Mouse (Mus musculus) hindbrain, embryonic 12.5 days (tissue): ENCODE data around the gene Ube2ql1. TPM values are rescaled to one million over a fixed set of nuclear protein-coding genes. Genes with fewer than 3 reads are reported as not detected.

ENCODE experiments used
- ATAC-seq: fragments of 200-750 bp; cut with Nextera tagmentation; 2 replicates; pipeline ENCODE4 v1.8.0; 2017; ENCODE audit warnings: moderate TSS enrichment; ENCODE audit not compliant: low FRiP score
- H3K27ac ChIP-seq: fragments of 300-500 bp; sonication (generic); 2 replicates; pipeline ENCODE4 v1.5.1; 2016; ENCODE audit warnings: mild to moderate bottlenecking
- H3K27me3 ChIP-seq: fragments of 300-500 bp; sonication (generic); 2 replicates; pipeline ENCODE4 v1.6.1; 2016; ENCODE audit warnings: mild to moderate bottlenecking
- H3K36me3 ChIP-seq: fragments of 300-500 bp; sonication (generic); 2 replicates; pipeline ENCODE4 v1.6.1; 2016; ENCODE audit warnings: mild to moderate bottlenecking
- H3K4me1 ChIP-seq: fragments of 300-500 bp; sonication (generic); 2 replicates; pipeline ENCODE4 v1.6.1; 2016
- H3K4me2 ChIP-seq: fragments of 300-500 bp; sonication (generic); replicated peaks from 2 replicates; pipeline ENCODE4 v1.6.1; 2016; ENCODE audit warnings: mild to moderate bottlenecking
- H3K4me3 ChIP-seq: fragments of 300-500 bp; sonication (generic); 2 replicates; pipeline ENCODE4 v1.5.1; 2016; ENCODE audit warnings: mild to moderate bottlenecking
- H3K9ac ChIP-seq: fragments of 300-500 bp; sonication (generic); 2 replicates; pipeline ENCODE4 v1.6.1; 2016; ENCODE audit warnings: mild to moderate bottlenecking, moderate library complexity
- H3K9me3 ChIP-seq: fragments of 300-500 bp; sonication (generic); replicated peaks from 2 replicates; pipeline ENCODE4 v1.6.1; 2016; ENCODE audit warnings: mild to moderate bottlenecking
- WGBS: fragments of 180-500 bp; shearing (Covaris S2); methylation state at CpG from one replicate; pipeline ENCODE4 v1.1.7; 2016; 5-methylcytosine and 5-hydroxymethylcytosine counted together
- polyA plus RNA-seq: library from polyadenylated mRNA; unstranded; fragments of >200 nt; fragmentation: Nextera tagmentation; extraction: Ambion mirVana; gene quantifications from 2 replicates; pipeline ENCODE4 v1.2.1, GENCODE M21; 2016

The Ube2ql1 gene
- 16.4 and 18.2 TPM in 2 replicates for polyA plus RNA-seq

GRCm38 (mm10) chr13:69739759-69740135 is at the start of gene Ube2ql1:
Gene Ube2ql1 (minus strand): TSS chr13:69739889.
- peak within 1 kb of the TSS; percentile 91 for H3K4me2 ChIP-seq
- WGBS = under 1% methylated on average over 42 of the region's 46 CpGs
- H3K27me3 ChIP-seq = peaks cover 29% of the 10 kb centered on the region
- ATAC-seq = peak; percentile 94
- H3K4me1 ChIP-seq = peaks cover 34% of the 10 kb centered on the region
- H3K4me3 ChIP-seq = peak within 1 kb of the TSS; percentile 80
- H3K9me3 ChIP-seq = no peaks in the 10 kb centered on the region
- no peaks in the 10 kb centered on the region for H3K36me3 ChIP-seq
- H3K27ac ChIP-seq = peak within 1 kb of the TSS; percentile 90
- peak within 1 kb of the TSS; percentile 82 for H3K9ac ChIP-seq

GRCm38 (mm10) chr13:69788704-69789103 is 49.0 kb upstream of the Ube2ql1 start:
- 83% methylated on average over 5 of the region's 5 CpGs for WGBS
- Histone ChIP-seq H3K9me3 (no peaks in the 10 kb centered on the region), H3K27me3 (no peaks in the 10 kb centered on the region), H3K36me3 (no peaks in the 10 kb centered on the region), H3K4me2 (no peak overlapping the region), H3K4me1 (0 out of 2 replicates have a peak, but pooled peaks cover 4% of the 10 kb centered on the region), H3K27ac (no peak overlapping the region), H3K4me3 (no peak overlapping the region), H3K9ac (no peak overlapping the region)
- no peak for ATAC-seq

- no peak overlapping the region for H3K4me2 ChIP-seq
- no peaks in the 10 kb centered on the region for H3K27me3 ChIP-seq
- 91% methylated on average over 19 of the region's 19 CpGs for WGBS
- no peak overlapping the region for H3K9ac ChIP-seq
- no peaks in the 10 kb centered on the region for H3K4me1 ChIP-seq
- no peak for ATAC-seq
- H3K36me3 ChIP-seq = no peaks in the 10 kb centered on the region
- no peak overlapping the region for H3K4me3 ChIP-seq
- no peaks in the 10 kb centered on the region for H3K9me3 ChIP-seq
- no peak overlapping the region for H3K27ac ChIP-seq
Observed at GRCm38 (mm10) chr13:69778221-69778620, 38.5 kb upstream of the Ube2ql1 start.

- Histone ChIP-seq H3K4me2 (no peak overlapping the region), H3K36me3 (no peaks in the 10 kb centered on the region), H3K9me3 (no peaks in the 10 kb centered on the region), H3K27me3 (no peaks in the 10 kb centered on the region), H3K4me1 (no peaks in the 10 kb centered on the region), H3K9ac (no peak overlapping the region), H3K27ac (no peak overlapping the region), H3K4me3 (no peak overlapping the region)
- no peak for ATAC-seq
- WGBS = 80% methylated on average over 4 of the region's 4 CpGs
Observed at GRCm38 (mm10) chr13:69772358-69772757, 32.7 kb upstream of the Ube2ql1 start.

GRCm38 (mm10) chr13:69770538-69771456 is 31.1 kb upstream of the Ube2ql1 start:
- no peak overlapping the region for H3K9ac ChIP-seq
- H3K4me3 ChIP-seq = no peak overlapping the region
- H3K4me1 ChIP-seq = no peaks in the 10 kb centered on the region
- no peak for ATAC-seq
- no peak overlapping the region for H3K4me2 ChIP-seq
- H3K27ac ChIP-seq = no peak overlapping the region
- no peaks in the 10 kb centered on the region for H3K9me3 ChIP-seq
- 81% methylated on average over 12 of the region's 12 CpGs for WGBS
- no peaks in the 10 kb centered on the region for H3K27me3 ChIP-seq
- H3K36me3 ChIP-seq = no peaks in the 10 kb centered on the region

- Histone ChIP-seq H3K36me3 (no peaks in the 10 kb centered on the region), H3K9me3 (no peaks in the 10 kb centered on the region), H3K4me2 (no peak overlapping the region), H3K9ac (no peak overlapping the region), H3K27me3 (no peaks in the 10 kb centered on the region), H3K27ac (no peak overlapping the region), H3K4me1 (no peaks in the 10 kb centered on the region), H3K4me3 (no peak overlapping the region)
- WGBS = 87% methylated on average over 10 of the region's 10 CpGs
- no peak for ATAC-seq
Observed at GRCm38 (mm10) chr13:69768152-69768551, 28.5 kb upstream of the Ube2ql1 start.

GRCm38 (mm10) chr13:69764646-69765045 is 25.0 kb upstream of the Ube2ql1 start:
- Histone ChIP-seq H3K9ac (no peak overlapping the region), H3K27ac (no peak overlapping the region), H3K27me3 (no peaks in the 10 kb centered on the region), H3K36me3 (no peaks in the 10 kb centered on the region), H3K9me3 (no peaks in the 10 kb centered on the region), H3K4me1 (no peaks in the 10 kb centered on the region), H3K4me2 (no peak overlapping the region), H3K4me3 (no peak overlapping the region)
- ATAC-seq = no peak
- 66% methylated on average over 9 of the region's 9 CpGs for WGBS

- no peaks in the 10 kb centered on the region for H3K4me1 ChIP-seq
- H3K4me2 ChIP-seq = no peak overlapping the region
- WGBS = 86% methylated on average over 10 of the region's 10 CpGs
- H3K27ac ChIP-seq = no peak overlapping the region
- H3K27me3 ChIP-seq = no peaks in the 10 kb centered on the region
- H3K4me3 ChIP-seq = no peak overlapping the region
- ATAC-seq = no peak
- H3K9me3 ChIP-seq = no peaks in the 10 kb centered on the region
- no peaks in the 10 kb centered on the region for H3K36me3 ChIP-seq
- H3K9ac ChIP-seq = no peak overlapping the region
Observed at GRCm38 (mm10) chr13:69761393-69761792, 21.7 kb upstream of the Ube2ql1 start.

- no peak overlapping the region for H3K27ac ChIP-seq
- no peak overlapping the region for H3K4me2 ChIP-seq
- no peak overlapping the region for H3K4me3 ChIP-seq
- no peak overlapping the region for H3K9ac ChIP-seq
- no peaks in the 10 kb centered on the region for H3K27me3 ChIP-seq
- WGBS = 85% methylated on average over 6 of the region's 6 CpGs
- no peaks in the 10 kb centered on the region for H3K4me1 ChIP-seq
- H3K36me3 ChIP-seq = no peaks in the 10 kb centered on the region
- H3K9me3 ChIP-seq = no peaks in the 10 kb centered on the region
- no peak for ATAC-seq
Observed at GRCm38 (mm10) chr13:69758979-69759378, 19.3 kb upstream of the Ube2ql1 start.

GRCm38 (mm10) chr13:69752875-69753274 is 13.2 kb upstream of the Ube2ql1 start:
- Histone ChIP-seq H3K4me1 (no peaks in the 10 kb centered on the region), H3K4me3 (no peak overlapping the region), H3K36me3 (no peaks in the 10 kb centered on the region), H3K4me2 (no peak overlapping the region), H3K9me3 (no peaks in the 10 kb centered on the region), H3K27ac (no peak overlapping the region), H3K9ac (no peak overlapping the region), H3K27me3 (peaks cover 4% of the 10 kb centered on the region; the same call in 1 of the 2 replicates)
- WGBS = 75% methylated on average over 2 of the region's 2 CpGs
- ATAC-seq = no peak

- Histone ChIP-seq H3K27ac (no peak overlapping the region), H3K27me3 (peaks cover 4% of the 10 kb centered on the region; the same call in 1 of the 2 replicates), H3K36me3 (no peaks in the 10 kb centered on the region), H3K9me3 (no peaks in the 10 kb centered on the region), H3K9ac (no peak overlapping the region), H3K4me2 (no peak overlapping the region), H3K4me3 (no peak overlapping the region), H3K4me1 (no peaks in the 10 kb centered on the region)
- no peak for ATAC-seq
- 87% methylated on average over 6 of the region's 6 CpGs for WGBS
Observed at GRCm38 (mm10) chr13:69751510-69751909, 11.8 kb upstream of the Ube2ql1 start.

GRCm38 (mm10) chr13:69748756-69749155 is 9.1 kb upstream of the Ube2ql1 start:
- no peak overlapping the region for H3K27ac ChIP-seq
- H3K27me3 ChIP-seq = peaks cover 4% of the 10 kb centered on the region; the same call in 1 of the 2 replicates

More at GRCm38 (mm10) chr13:69748756-69749155, 9.1 kb upstream of the Ube2ql1 start:
- Histone ChIP-seq H3K36me3 (no peaks in the 10 kb centered on the region), H3K4me2 (no peak overlapping the region), H3K9ac (no peak overlapping the region), H3K9me3 (no peaks in the 10 kb centered on the region), H3K4me1 (no peaks in the 10 kb centered on the region), H3K4me3 (no peak overlapping the region)
- 46% methylated on average over 4 of the region's 4 CpGs for WGBS
- ATAC-seq = no peak
